Mouse (Mus musculus): ENCODE measurements around the gene Tmem156. TPM values are rescaled to one million over a fixed set of nuclear protein-coding genes. Genes with fewer than 3 reads are reported as not detected.

Tmem156 gene
- polyA plus RNA-seq, 1 experiment: 3.6 TPM

DNA sequence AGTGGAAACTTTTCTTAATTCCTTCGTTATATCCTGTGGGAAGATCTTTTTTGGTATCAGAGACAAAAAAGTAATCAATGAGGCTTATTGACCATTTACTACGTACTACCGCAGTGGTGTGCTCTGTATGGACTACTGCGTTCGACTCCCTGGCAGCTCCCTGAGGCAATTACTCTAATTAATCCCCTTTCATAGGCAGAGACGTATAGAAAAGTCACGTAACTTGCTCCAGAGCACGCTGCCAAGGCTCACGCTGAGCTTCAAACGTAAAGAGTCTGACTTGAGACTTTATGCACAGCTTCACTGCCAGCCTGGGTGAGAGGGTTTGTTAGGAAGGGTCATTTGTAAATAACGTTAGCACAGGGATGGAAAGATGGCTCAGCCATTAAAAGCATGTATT is 8.1 kb upstream of the Tmem156 start:
- no peak for DNase-seq
- 96% methylated on average over 11 of the region's 11 CpGs for WGBS
- Histone ChIP-seq H3K4me3 (ENCODE audit: control insufficient read depth, insufficient read depth, low read length) (no peak overlapping the region), H3K36me3 (ENCODE audit: control insufficient read depth, insufficient read depth, low read length) (no peaks in the 10 kb centered on the region), H3K27me3 (ENCODE audit: control insufficient read depth, insufficient read depth, low read length) (no peaks in the 10 kb centered on the region), H3K4me1 (replicated peaks; ENCODE audit: control insufficient read depth, insufficient read depth, low read length) (peaks cover 12% of the 10 kb centered on the region), H3K27ac (ENCODE audit: control insufficient read depth, insufficient read depth, low read length) (no peak overlapping the region)
- TF ChIP-seq POLR2A (IDR thresholded peaks at IDR 0.05; ENCODE audit: control insufficient read depth, extremely low read depth, insufficient read depth, low read length, poor library complexity) (no peak), CTCF (IDR thresholded peaks at IDR 0.05; ENCODE audit: borderline replicate concordance, control insufficient read depth, extremely low read depth, insufficient read depth, low read length, poor library complexity) (no peak)

DNA sequence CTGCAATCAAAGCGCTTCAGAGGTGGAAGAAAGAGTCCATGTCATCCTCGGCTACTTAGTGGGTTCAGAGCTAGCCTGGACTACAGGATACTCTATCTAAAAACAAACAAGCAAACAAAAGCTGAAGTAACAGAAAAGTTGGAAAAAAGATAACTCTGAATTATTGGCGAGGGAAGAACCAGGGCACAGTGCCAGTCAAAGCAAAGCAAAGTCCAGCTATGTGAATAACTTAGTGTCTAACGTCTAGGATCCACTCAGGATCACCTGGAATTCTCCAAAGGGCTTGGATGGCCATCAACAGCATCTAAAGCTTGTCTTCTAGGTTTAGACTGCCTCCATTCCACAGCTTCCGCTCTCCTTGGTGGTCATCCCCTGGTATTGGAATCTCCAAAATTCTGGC is 5.5 kb upstream of the Tmem156 start:
- no peak for DNase-seq

DNA sequence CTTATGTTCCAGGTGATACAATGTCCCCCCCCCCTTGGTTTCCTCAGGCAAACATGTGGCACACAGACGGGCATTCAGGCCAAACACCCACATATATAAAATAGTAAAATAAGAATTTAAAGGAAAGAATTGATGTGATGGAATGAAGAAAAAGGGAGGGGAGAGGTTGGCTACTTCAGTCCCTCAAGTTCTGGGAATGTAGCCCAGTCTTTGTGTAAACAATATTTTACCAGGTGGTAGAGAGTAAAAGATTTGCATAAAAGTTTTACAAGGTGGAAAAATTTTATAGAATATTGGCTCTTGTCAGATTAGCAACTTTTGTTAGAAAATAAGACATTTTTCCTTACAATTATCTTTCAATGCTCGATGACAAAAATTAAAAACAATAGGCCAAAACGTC is 4.9 kb upstream of the Tmem156 start:
- WGBS: 89% methylated on average over 3 of the region's 3 CpGs
- no peaks in the 10 kb centered on the region for H3K36me3 ChIP-seq (ENCODE audit: control insufficient read depth, insufficient read depth, low read length)
- no peaks in the 10 kb centered on the region for H3K27me3 ChIP-seq (ENCODE audit: control insufficient read depth, insufficient read depth, low read length)
- no peak overlapping the region for H3K4me3 ChIP-seq (ENCODE audit: control insufficient read depth, insufficient read depth, low read length)
- H3K27ac ChIP-seq (ENCODE audit: control insufficient read depth, insufficient read depth, low read length): no peak overlapping the region
- H3K4me1 ChIP-seq (replicated peaks; ENCODE audit: control insufficient read depth, insufficient read depth, low read length): 0 out of 2 replicates have a peak, but pooled peaks cover 3% of the 10 kb centered on the region
- DNase-seq: no peak
- TF ChIP-seq CTCF (IDR thresholded peaks at IDR 0.05; ENCODE audit: borderline replicate concordance, control insufficient read depth, extremely low read depth, insufficient read depth, low read length, poor library complexity): no peak
- no peak for TF ChIP-seq POLR2A (IDR thresholded peaks at IDR 0.05; ENCODE audit: control insufficient read depth, extremely low read depth, insufficient read depth, low read length, poor library complexity)

More for the DNA sequence above, 5.5 kb upstream of the Tmem156 start:
- H3K27me3 ChIP-seq (ENCODE audit: control insufficient read depth, insufficient read depth, low read length): no peaks in the 10 kb centered on the region
- TF ChIP-seq POLR2A (IDR thresholded peaks at IDR 0.05; ENCODE audit: control insufficient read depth, extremely low read depth, insufficient read depth, low read length, poor library complexity): no peak
- TF ChIP-seq CTCF (IDR thresholded peaks at IDR 0.05; ENCODE audit: borderline replicate concordance, control insufficient read depth, extremely low read depth, insufficient read depth, low read length, poor library complexity): no peak
- H3K4me3 ChIP-seq (ENCODE audit: control insufficient read depth, insufficient read depth, low read length): no peak overlapping the region
- WGBS: 92% methylated on average over 5 of the region's 5 CpGs
- peaks cover 7% of the 10 kb centered on the region; the same call in 1 of the 2 replicates for H3K4me1 ChIP-seq (replicated peaks; ENCODE audit: control insufficient read depth, insufficient read depth, low read length)
- no peaks in the 10 kb centered on the region for H3K36me3 ChIP-seq (ENCODE audit: control insufficient read depth, insufficient read depth, low read length)
- no peak overlapping the region for H3K27ac ChIP-seq (ENCODE audit: control insufficient read depth, insufficient read depth, low read length)

DNA sequence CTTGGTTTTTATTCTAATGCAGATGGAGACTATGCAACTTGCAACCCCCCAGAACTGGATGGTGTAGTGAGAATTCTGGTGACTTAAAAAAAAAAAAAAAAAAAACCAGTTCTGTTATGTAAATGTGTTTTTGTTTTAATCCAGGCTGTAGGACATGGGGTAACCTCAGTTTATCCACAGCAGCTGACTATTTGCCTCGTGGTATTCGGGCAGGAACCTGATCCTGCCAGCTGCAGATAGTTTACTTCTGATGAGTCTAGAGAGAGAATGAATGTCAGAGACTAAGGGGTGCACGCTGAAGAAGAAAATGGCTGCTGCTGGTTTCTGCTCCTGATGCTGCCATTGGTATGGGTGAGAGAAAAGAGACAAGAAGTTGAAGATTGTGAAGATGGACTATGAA is 4.2 kb upstream of the Tmem156 start:
- no peak overlapping the region for H3K27ac ChIP-seq (ENCODE audit: control insufficient read depth, insufficient read depth, low read length)
- WGBS: 60% methylated on average over 3 of the region's 3 CpGs
- DNase-seq: no peak
- H3K4me1 ChIP-seq (replicated peaks; ENCODE audit: control insufficient read depth, insufficient read depth, low read length): no peaks in the 10 kb centered on the region
- no peak overlapping the region for H3K4me3 ChIP-seq (ENCODE audit: control insufficient read depth, insufficient read depth, low read length)
- H3K36me3 ChIP-seq (ENCODE audit: control insufficient read depth, insufficient read depth, low read length): no peaks in the 10 kb centered on the region
- H3K27me3 ChIP-seq (ENCODE audit: control insufficient read depth, insufficient read depth, low read length): no peaks in the 10 kb centered on the region
- TF ChIP-seq POLR2A (IDR thresholded peaks at IDR 0.05; ENCODE audit: control insufficient read depth, extremely low read depth, insufficient read depth, low read length, poor library complexity): no peak
- TF ChIP-seq CTCF (IDR thresholded peaks at IDR 0.05; ENCODE audit: borderline replicate concordance, control insufficient read depth, extremely low read depth, insufficient read depth, low read length, poor library complexity): no peak

DNA sequence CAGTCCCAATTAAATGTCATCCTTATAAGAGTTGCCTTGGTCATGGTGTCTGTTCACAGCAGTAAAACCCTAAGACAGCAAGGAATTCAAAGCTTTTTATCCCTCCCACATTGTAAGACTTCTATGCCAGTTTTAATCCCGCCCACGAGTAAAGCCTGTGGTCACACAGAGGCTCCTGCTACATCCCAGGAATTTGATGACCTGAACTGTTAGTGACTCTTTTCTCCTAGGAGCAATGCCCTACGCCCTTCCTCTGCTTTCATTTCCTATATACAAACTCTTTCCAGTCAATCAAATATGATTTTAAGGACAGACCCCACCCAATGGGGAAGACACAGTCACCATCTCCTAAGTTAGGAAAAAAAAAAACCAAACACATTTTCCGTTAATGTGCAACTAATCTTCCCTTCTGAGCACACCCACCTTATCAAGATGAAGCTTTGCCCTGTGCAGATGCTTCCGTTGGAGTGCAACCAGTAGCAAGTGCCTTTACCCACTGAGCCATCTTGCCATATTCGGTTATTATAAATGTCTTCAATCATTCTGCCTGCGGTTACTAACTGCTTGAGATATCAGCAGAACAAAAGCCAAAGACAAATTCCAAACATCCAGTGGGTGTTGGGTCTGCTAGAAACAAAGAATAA is 3.1 kb upstream of the Tmem156 start:
- WGBS: 94% methylated on average over 7 of the region's 7 CpGs

DNA sequence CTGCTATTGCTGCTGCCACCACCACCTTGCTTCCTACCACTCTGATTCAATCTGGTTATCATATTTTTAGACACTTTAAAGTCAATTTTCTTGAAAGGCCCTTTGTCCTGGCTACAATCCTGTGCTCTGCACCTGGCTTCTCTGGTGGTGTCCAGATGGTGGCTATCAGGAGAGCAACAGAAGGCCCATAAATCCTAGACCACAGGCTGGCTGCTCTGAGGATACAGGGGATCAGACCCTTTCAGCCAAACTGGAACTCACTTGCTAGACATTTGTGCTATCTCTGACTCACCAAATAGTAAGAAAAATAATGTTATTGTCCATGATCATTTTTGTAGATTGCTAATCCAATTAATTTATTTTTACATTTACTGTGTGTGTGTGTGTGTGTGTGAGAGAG is 1.8 kb upstream of the Tmem156 start:
- no peak for TF ChIP-seq CTCF (IDR thresholded peaks at IDR 0.05; ENCODE audit: borderline replicate concordance, control insufficient read depth, extremely low read depth, insufficient read depth, low read length, poor library complexity)
- no peak for TF ChIP-seq POLR2A (IDR thresholded peaks at IDR 0.05; ENCODE audit: control insufficient read depth, extremely low read depth, insufficient read depth, low read length, poor library complexity)
- no peak for DNase-seq
- no peaks in the 10 kb centered on the region for H3K36me3 ChIP-seq (ENCODE audit: control insufficient read depth, insufficient read depth, low read length)
- H3K27ac ChIP-seq (ENCODE audit: control insufficient read depth, insufficient read depth, low read length): no peak overlapping the region
- H3K27me3 ChIP-seq (ENCODE audit: control insufficient read depth, insufficient read depth, low read length): no peaks in the 10 kb centered on the region
- no peaks in the 10 kb centered on the region; the same call in 1 of the 2 replicates for H3K4me1 ChIP-seq (replicated peaks; ENCODE audit: control insufficient read depth, insufficient read depth, low read length)
- no peak overlapping the region for H3K4me3 ChIP-seq (ENCODE audit: control insufficient read depth, insufficient read depth, low read length)

More for the DNA sequence above, 3.1 kb upstream of the Tmem156 start:
- H3K36me3 ChIP-seq (ENCODE audit: control insufficient read depth, insufficient read depth, low read length): no peaks in the 10 kb centered on the region
- TF ChIP-seq CTCF (IDR thresholded peaks at IDR 0.05; ENCODE audit: borderline replicate concordance, control insufficient read depth, extremely low read depth, insufficient read depth, low read length, poor library complexity) (no peak), POLR2A (IDR thresholded peaks at IDR 0.05; ENCODE audit: control insufficient read depth, extremely low read depth, insufficient read depth, low read length, poor library complexity) (no peak)
- DNase-seq: no peak
- no peak overlapping the region for H3K27ac ChIP-seq (ENCODE audit: control insufficient read depth, insufficient read depth, low read length)
- no peaks in the 10 kb centered on the region for H3K27me3 ChIP-seq (ENCODE audit: control insufficient read depth, insufficient read depth, low read length)
- no peaks in the 10 kb centered on the region for H3K4me1 ChIP-seq (replicated peaks; ENCODE audit: control insufficient read depth, insufficient read depth, low read length)
- H3K4me3 ChIP-seq (ENCODE audit: control insufficient read depth, insufficient read depth, low read length): no peak overlapping the region

Measured in thymus, adult 2 months (tissue).